Mouse (Mus musculus): ENCODE measurements at regions not wholly inside any gene's neighbourhood (a gene's known extent, or its start where the extent isn't known, plus 50 kb on each side); places are given as distances from the start of the nearest gene placed in this dataset.
"Not testable (repeated sequence)": the region's sequence is repeated elsewhere in the genome, so short reads cannot be mapped to it uniquely, and the experiment has no call there.

DNA sequence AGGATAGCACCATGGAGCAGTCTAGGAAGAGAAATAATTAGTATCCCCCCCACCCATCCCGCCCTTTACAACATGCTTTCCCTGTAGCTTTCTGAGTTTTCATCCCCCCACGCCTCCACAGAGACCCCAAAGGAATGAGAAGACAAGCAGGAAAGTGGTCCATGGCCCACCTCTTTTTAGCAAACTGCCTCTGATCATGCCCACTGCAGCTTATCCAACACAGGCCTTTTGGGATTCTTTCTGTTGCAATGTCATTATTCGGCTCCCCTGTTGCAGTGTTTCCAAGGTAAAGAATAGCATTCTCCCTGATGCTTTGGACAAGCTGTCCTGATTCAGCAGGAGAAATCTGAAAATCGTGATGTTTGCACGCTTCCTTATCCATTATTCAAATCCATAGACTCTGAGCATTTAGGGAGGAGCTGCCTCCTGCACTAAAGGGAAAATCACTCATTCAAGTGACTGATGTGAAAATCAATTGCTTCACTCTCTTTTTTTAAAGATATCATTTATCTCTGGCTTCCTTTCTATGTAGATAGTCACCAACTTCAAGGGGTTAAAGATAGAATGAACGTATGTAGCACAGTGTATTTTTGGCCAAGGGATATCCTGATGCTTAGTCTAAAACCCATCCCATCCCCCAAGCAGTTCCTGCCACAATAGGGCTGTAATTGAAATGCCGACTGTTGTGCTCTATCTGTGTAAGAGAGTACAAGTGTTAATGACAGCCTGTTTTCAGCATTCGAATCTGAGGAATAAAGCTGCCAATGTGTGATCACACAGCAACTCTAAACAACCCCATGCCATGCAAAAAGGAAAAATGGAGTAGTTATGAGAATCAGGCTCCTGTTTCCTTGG is 743.1 kb downstream of the Kcna4 start:
- DNase-seq (ENCODE audit: low spot score): no peak

GRCm38 (mm10) chr2:108034882-108035281 is 744.4 kb downstream of the Kcna4 start:
- DNase-seq (ENCODE audit: low spot score): no peak

DNA sequence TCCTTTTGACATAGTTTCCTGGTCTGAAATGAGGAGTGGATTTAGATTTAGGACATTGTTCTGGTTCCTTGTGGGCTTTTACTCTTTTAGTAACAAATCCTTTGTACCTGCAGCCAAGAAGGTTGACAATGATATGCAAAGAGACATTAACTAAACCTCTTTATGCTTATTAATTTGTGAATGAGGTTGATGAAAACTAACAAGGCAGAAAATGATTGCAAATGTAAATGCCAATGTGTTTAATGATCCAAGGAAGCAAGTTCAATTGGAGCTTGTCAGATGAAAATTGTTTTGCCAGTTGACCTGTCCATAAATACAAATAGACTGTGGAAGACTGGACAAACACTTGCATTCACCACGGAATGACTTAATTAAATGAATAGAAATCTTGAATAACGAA is 751.6 kb downstream of the Kcna4 start:
- no peak for DNase-seq (ENCODE audit: low spot score)

DNA sequence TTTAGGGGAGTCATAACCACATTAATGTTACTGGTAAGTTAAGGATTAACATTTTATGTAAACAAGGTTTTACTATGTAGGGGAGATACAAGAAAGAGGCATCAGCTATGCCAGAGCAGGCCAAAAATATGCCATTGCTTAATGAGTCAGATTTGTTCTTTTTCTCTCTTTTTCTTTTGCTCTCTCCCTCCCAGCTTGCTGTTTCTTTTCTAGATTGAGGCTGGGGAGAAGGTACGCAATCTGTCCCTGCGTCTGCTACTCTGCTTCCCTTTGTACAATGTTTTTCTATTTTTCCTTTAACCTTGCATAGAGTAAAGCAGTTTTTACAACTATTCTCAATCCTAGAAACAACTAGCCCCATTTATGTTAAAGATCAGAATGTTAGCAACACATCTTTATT is 754.4 kb downstream of the Kcna4 start:
- DNase-seq (ENCODE audit: low spot score): no peak

DNA sequence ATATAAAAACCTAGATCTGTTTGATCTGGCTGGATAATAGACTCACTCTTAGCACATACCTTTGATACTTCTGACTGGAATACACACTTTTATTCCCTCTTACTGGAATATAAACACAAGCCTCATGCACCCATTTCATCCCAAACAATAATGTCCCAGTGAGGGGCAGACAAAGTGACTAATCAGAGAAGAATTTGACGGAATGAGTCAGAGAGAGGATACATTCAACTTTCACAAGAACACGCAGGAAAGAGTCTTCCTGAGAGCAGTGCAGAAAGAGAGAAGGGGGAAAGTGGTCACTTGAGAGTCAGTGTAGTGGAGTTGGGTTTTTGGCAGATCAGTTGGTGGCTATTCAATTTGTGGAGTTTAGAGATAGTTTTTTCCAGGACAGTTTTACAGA is 755.6 kb downstream of the Kcna4 start:
- no peak for DNase-seq (ENCODE audit: low spot score)

DNA sequence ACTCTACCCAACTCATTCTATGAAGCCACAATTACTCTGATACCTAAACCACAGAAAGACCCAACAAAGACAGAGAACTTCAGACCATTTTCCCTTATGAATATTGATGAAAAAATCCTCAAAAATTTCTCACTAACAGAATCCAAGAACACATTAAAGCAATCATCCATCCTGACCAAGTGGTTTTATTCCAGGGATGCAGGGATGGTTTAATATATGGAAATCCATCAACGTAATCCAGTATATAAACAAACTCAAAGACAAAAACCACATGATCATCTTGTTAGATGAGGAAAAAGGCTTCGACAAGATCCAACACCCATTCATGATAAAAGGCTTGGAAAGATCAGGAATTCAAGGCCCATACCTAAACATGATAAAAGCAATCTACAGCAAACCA is 772.3 kb downstream of the Kcna4 start:
- DNase-seq (ENCODE audit: low spot score): not testable (repeated sequence)

DNA sequence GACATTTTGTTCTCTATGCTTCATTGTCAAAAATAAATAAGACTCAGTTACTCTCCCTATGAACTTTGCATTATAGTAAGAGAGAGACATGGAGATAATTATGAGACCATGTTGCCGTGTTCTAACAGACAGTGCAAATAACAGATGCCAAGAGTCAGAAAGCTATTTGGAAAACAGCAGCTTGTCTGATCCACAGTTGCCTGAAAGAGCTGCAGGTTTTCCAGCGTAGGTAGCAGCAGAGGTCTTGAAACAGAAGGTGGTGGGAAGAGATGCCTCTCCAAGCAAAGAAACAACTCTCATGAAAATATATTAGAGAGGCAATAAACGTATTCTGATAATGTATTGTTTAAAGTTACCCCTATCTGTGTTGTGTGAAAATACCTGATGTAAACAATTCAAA is 793.5 kb downstream of the Kcna4 start:
- DNase-seq (ENCODE audit: low spot score): no peak

DNA sequence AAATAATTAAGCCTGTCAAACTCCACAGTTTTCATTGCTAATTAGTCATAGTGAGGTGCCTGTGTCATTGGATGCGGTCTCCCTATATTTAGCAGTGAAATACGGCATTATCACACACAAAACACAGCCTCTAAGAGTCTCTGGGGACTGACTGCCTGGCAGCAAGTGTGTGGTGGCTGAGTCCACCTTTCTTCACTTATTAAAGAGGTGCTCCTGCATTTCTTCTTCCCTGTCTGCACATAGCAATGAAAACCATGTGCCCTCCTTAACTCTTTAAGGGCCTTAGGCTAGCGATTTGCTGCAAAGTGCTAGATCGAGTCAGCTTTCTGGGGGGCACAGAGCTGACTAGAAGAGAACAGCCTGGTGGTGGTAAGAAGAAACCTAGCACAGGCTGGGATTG is 799.8 kb downstream of the Kcna4 start:
- DNase-seq (ENCODE audit: low spot score): no peak

DNA sequence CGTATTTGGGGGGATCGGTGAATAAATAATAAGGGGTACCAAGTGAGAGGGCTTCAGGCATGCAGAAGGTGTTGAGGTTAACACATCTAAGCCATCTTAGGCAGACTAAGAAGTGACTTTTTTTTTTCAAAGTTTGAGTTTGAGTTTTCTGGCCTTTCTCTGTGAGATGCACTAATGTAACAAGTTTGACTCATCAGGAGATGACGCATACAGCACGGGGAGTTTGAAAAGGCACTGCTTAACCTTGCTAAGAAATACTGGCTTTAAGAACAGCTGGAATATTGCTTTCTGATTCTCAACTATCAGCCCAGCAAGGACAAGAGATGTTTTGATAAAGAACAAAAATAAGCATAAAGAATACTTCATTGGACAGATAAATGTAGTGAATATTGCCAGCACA is 806.6 kb downstream of the Kcna4 start:
- DNase-seq (ENCODE audit: low spot score): no peak

GRCm38 (mm10) chr2:108110140-108110539 is 819.7 kb downstream of the Kcna4 start:
- DNase-seq (ENCODE audit: low spot score): no peak

- no peak for DNase-seq (ENCODE audit: low spot score)
These were observed 855.3 kb downstream of the Kcna4 start for GRCm38 (mm10) chr2:108145694-108146093.

DNA sequence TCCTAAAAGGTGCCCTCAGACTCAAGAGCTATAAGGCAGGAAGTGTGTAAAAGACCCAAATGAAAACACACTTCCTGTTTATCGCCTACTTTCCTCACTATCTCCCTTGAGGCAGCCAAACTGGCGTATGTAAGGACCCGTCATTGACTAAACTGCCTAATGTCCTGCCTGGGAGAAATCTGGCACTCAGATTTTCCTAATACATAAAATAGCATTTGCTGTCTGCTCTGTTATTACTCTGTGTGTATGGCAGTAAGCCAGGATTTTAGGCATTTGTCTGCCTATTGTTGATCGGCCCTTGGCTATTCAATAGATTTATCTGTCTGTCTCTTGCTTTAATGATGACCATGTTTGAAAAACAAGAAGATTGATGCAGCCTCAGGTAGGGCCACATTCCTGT is 857.8 kb downstream of the Kcna4 start:
- no peak for DNase-seq (ENCODE audit: low spot score)

GRCm38 (mm10) chr2:108156189-108156588 is 865.8 kb downstream of the Kcna4 start:
- DNase-seq (ENCODE audit: low spot score): no peak

DNA sequence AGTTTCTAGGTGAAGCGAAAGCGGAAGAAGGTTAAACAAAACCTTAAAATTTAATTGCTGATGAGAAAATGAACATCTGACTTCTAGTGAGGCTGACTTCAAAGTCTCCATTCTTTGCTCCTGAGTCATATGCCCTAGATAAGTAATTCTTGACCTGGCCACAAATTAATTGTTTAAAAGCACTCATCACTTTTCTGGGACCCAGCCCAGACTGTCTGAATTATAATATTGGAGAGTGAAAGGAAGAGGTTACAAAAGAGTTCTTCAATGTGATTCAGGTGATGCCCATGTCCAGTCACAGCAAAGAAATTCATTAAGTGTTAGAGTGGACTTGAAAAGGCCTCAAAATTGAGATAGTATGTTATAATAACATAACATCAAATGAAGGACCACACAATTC is 867.3 kb downstream of the Kcna4 start:
- DNase-seq (ENCODE audit: low spot score): no peak

GRCm38 (mm10) chr2:108158311-108158710 is 867.9 kb downstream of the Kcna4 start:
- DNase-seq (ENCODE audit: low spot score): no peak

DNA sequence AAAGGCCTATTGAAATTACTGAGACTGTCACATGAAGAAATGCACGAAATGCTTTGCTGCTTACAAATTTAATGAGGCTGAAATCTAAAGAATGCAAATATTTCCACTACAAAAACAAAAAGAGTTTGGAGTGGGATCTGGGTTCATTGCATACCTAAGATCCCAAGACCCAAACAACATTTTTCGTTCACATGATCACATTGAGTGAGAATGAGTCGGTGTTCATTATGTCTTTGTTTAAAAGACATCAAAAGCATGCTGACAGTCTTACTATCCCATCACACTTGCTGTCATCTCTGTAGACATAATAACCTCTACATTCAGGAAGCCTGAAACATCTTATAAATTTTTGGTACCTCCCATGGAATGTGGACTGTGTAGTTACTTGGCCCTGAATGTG is 870.4 kb downstream of the Kcna4 start:
- DNase-seq (ENCODE audit: low spot score): no peak

DNA sequence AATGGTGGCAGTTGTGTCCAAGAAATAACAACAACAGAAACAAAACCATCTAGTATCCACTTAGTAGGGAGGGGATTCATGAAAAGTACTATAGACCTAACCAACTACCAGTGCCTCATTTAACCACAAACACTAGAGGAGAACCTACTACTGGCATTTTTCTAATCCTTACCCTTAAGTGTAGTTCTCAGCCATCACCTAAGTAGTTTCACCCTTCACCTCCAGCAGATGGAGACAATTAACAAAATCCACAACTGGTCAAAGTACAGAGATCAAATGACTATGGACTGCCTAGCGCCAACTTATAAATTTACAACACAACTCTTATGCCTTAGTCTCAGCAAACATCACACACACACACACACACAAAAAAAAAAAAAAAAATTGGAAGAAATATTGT is 874.6 kb downstream of the Kcna4 start:
- no peak for DNase-seq (ENCODE audit: low spot score)
